Mouse (Mus musculus) MEL (cell line): ENCODE data around the gene Ccdc141. TPM values are rescaled to one million over a fixed set of nuclear protein-coding genes. Genes with fewer than 3 reads are reported as not detected.

Source experiments
- DNase-seq: peaks from one replicate; pipeline ENCODE4 v3.0.0; 2011; ENCODE audit warnings: low read depth, low spot score
- H3K27ac ChIP-seq: 2 replicates; pipeline ENCODE4 v1.5.1; 2012; ENCODE audit warnings: low read depth, mild to moderate bottlenecking, control low read depth, low read length, moderate library complexity; ENCODE audit not compliant: control insufficient read depth
- H3K27me3 ChIP-seq, 2 experiments: fragments of 150-350 bp in 1 of 2; sonication (generic) in 1 of 2; 2 replicates each; pipeline ENCODE4 v1.6.1; 2012; ENCODE audit warnings: low read length in 2 of 2, mild to moderate bottlenecking in 2 of 2, improper control_type of control experiment in 1 of 2, moderate library complexity in 1 of 2; ENCODE audit not compliant: insufficient read depth in 2 of 2, control insufficient read depth in 1 of 2
- H3K36me3 ChIP-seq, 2 experiments: 2 replicates each; pipeline ENCODE4 v1.6.1; 2012 to 2014; ENCODE audit warnings: low read length in 2 of 2, improper control_type of control experiment in 1 of 2, inconsistent platforms in 1 of 2, mild to moderate bottlenecking in 1 of 2; ENCODE audit not compliant: insufficient read depth in 2 of 2, control insufficient read depth in 1 of 2
- H3K4me1 ChIP-seq, 2 experiments: fragments of 150-350 bp in 1 of 2; sonication (generic) in 1 of 2; 2 replicates each; pipeline ENCODE4 v1.6.1; 2012; ENCODE audit warnings: low read length in 2 of 2, improper control_type of control experiment in 1 of 2, mild to moderate bottlenecking in 1 of 2; ENCODE audit not compliant: insufficient read depth in 2 of 2, control insufficient read depth in 1 of 2
- H3K4me3 ChIP-seq, 2 experiments: fragments of 150-350 bp in 1 of 2; sonication (generic) in 1 of 2; 2 replicates each; pipeline ENCODE4 v1.5.1; 2012; ENCODE audit warnings: low read depth in 2 of 2, low read length in 2 of 2, mild to moderate bottlenecking in 2 of 2, moderate library complexity in 2 of 2, control low read depth in 1 of 2, improper control_type of control experiment in 1 of 2; ENCODE audit not compliant: control insufficient read depth in 1 of 2, insufficient read depth in 1 of 2
- H3K79me2 ChIP-seq: 2 replicates; pipeline ENCODE4 v1.6.1; 2012; ENCODE audit warnings: mild to moderate bottlenecking, low read length, moderate library complexity; ENCODE audit not compliant: control insufficient read depth, poor library complexity, insufficient read depth
- H3K9ac ChIP-seq: 2 replicates; pipeline ENCODE4 v1.6.1; 2012; ENCODE audit warnings: low read depth, mild to moderate bottlenecking, control low read depth, low read length, moderate library complexity; ENCODE audit not compliant: control insufficient read depth, poor library complexity, severe bottlenecking
- H3K9me3 ChIP-seq: fragments of 150-350 bp; sonication (generic); replicated peaks from 2 replicates; pipeline ENCODE4 v1.6.1; 2012; ENCODE audit warnings: mild to moderate bottlenecking, low read length, improper control_type of control experiment, moderate library complexity; ENCODE audit not compliant: insufficient read depth
- CHD1 ChIP-seq: IDR thresholded peaks from 2 replicates; pipeline ENCODE4 v1.6.1; 2012; ENCODE audit warnings: low read depth, mild to moderate bottlenecking, inconsistent platforms, low read length, improper control_type of control experiment
- CHD2 ChIP-seq: IDR thresholded peaks from 2 replicates; pipeline ENCODE4 v1.6.1; 2011; ENCODE audit warnings: low read length, improper control_type of control experiment
- CTCF ChIP-seq, 3 experiments: IDR thresholded peaks in 2 of 3; conservative IDR thresholded peaks in 1 of 3; 2 replicates each; pipeline ENCODE4 v1.5.1; 2011 to 2012; ENCODE audit warnings: low read length in 3 of 3, low read depth in 2 of 3, mild to moderate bottlenecking in 2 of 3, improper control_type of control experiment in 1 of 3, inconsistent platforms in 1 of 3, mixed read lengths in 1 of 3, moderate library complexity in 1 of 3; ENCODE audit not compliant: control insufficient read depth in 1 of 3, insufficient read depth in 1 of 3, poor library complexity in 1 of 3, severe bottlenecking in 1 of 3
- E2F4 ChIP-seq: IDR thresholded peaks from 2 replicates; pipeline ENCODE4 v1.6.1; 2011; ENCODE audit warnings: low read depth, low read length, improper control_type of control experiment, borderline replicate concordance
- ELF1 ChIP-seq: IDR thresholded peaks from 2 replicates; pipeline ENCODE4 v1.6.1; 2014; ENCODE audit warnings: low read depth, mild to moderate bottlenecking, inconsistent platforms, low read length, improper control_type of control experiment, moderate library complexity
- GABPA ChIP-seq: IDR thresholded peaks from 2 replicates; pipeline ENCODE4 v1.6.1; 2012; ENCODE audit warnings: low read depth, mild to moderate bottlenecking, inconsistent platforms, low read length, improper control_type of control experiment, moderate library complexity
- GATA1 ChIP-seq: IDR thresholded peaks from 2 replicates; pipeline ENCODE4 v1.6.1; 2011; ENCODE audit warnings: low read depth, low read length, improper control_type of control experiment
- HCFC1 ChIP-seq: IDR thresholded peaks from 2 replicates; pipeline ENCODE4 v1.6.1; 2012; ENCODE audit warnings: low read depth, mild to moderate bottlenecking, inconsistent platforms, low read length, improper control_type of control experiment, moderate library complexity
- JUND ChIP-seq: IDR thresholded peaks from 2 replicates; pipeline ENCODE4 v1.6.1; 2011; ENCODE audit warnings: low read depth, mild to moderate bottlenecking, improper control_type of control experiment, low read length
- MAFK ChIP-seq: IDR thresholded peaks from 2 replicates; pipeline ENCODE4 v1.6.1; 2011; ENCODE audit warnings: low read depth, mild to moderate bottlenecking, low read length, improper control_type of control experiment, borderline replicate concordance
- MAX ChIP-seq: IDR thresholded peaks from 2 replicates; pipeline ENCODE4 v1.6.1; 2011; ENCODE audit warnings: low read length, improper control_type of control experiment
- MAZ ChIP-seq: IDR thresholded peaks from 2 replicates; pipeline ENCODE4 v1.6.1; 2012; ENCODE audit warnings: low read depth, mild to moderate bottlenecking, inconsistent platforms, low read length, improper control_type of control experiment
- MEF2A ChIP-seq: IDR thresholded peaks from 2 replicates; pipeline ENCODE4 v1.6.1; 2014; ENCODE audit warnings: low read depth, mild to moderate bottlenecking, inconsistent platforms, low read length, improper control_type of control experiment; ENCODE audit not compliant: poor library complexity, insufficient replicate concordance, severe bottlenecking; ENCODE audit errors: extremely low read depth
- MXI1 ChIP-seq: IDR thresholded peaks from 2 replicates; pipeline ENCODE4 v1.6.1; 2011; ENCODE audit warnings: mild to moderate bottlenecking, low read depth, low read length, improper control_type of control experiment
- MYB ChIP-seq: IDR thresholded peaks from 2 replicates; pipeline ENCODE4 v1.6.1; 2011; ENCODE audit warnings: mild to moderate bottlenecking, low read depth, low read length, improper control_type of control experiment
- MYC ChIP-seq: IDR thresholded peaks from 2 replicates; pipeline ENCODE4 v1.6.1; 2011; ENCODE audit warnings: low read depth, mild to moderate bottlenecking, low read length, improper control_type of control experiment, moderate library complexity
- NELFE ChIP-seq: IDR thresholded peaks from 2 replicates; pipeline ENCODE4 v1.6.1; 2011; ENCODE audit warnings: low read depth, low read length, improper control_type of control experiment
- NRF1 ChIP-seq: IDR thresholded peaks from 2 replicates; pipeline ENCODE4 v1.6.1; 2014; ENCODE audit warnings: low read depth, mild to moderate bottlenecking, inconsistent platforms, low read length, improper control_type of control experiment, moderate library complexity; ENCODE audit not compliant: poor library complexity, insufficient read depth, severe bottlenecking
- POLR2AphosphoS2 ChIP-seq: IDR thresholded peaks from 2 replicates; pipeline ENCODE4 v1.6.1; 2011; ENCODE audit warnings: low read length, improper control_type of control experiment
- RCOR1 ChIP-seq: IDR thresholded peaks from 2 replicates; pipeline ENCODE4 v1.6.1; 2012; ENCODE audit warnings: low read depth, mild to moderate bottlenecking, inconsistent platforms, low read length, improper control_type of control experiment
- SIN3A ChIP-seq: IDR thresholded peaks from 2 replicates; pipeline ENCODE4 v1.6.1; 2012; ENCODE audit warnings: low read length, improper control_type of control experiment, inconsistent platforms
- TAL1 ChIP-seq: IDR thresholded peaks from 2 replicates; pipeline ENCODE4 v1.6.1; 2012; ENCODE audit warnings: mild to moderate bottlenecking, inconsistent platforms, low read length, moderate library complexity, mixed read lengths
- TBP ChIP-seq: IDR thresholded peaks from 2 replicates; pipeline ENCODE4 v1.8.0; 2011; ENCODE audit warnings: low read depth, low read length, improper control_type of control experiment
- TCF12 ChIP-seq: IDR thresholded peaks from 2 replicates; pipeline ENCODE4 v1.6.1; 2014; ENCODE audit warnings: low read depth, mild to moderate bottlenecking, inconsistent platforms, low read length, improper control_type of control experiment, moderate library complexity
- UBTF ChIP-seq: IDR thresholded peaks from 2 replicates; pipeline ENCODE4 v1.6.1; 2012; ENCODE audit warnings: low read depth, mild to moderate bottlenecking, inconsistent platforms, low read length, improper control_type of control experiment, moderate library complexity, borderline replicate concordance; ENCODE audit not compliant: insufficient read depth
- ZC3H11A ChIP-seq: IDR thresholded peaks from 2 replicates; pipeline ENCODE4 v1.6.1; 2012; ENCODE audit warnings: low read depth, mild to moderate bottlenecking, inconsistent platforms, low read length, improper control_type of control experiment
- ZKSCAN1 ChIP-seq: IDR thresholded peaks from 2 replicates; pipeline ENCODE4 v1.6.1; 2012; ENCODE audit warnings: low read depth, mild to moderate bottlenecking, inconsistent platforms, low read length, improper control_type of control experiment, moderate library complexity
- ZMIZ1 ChIP-seq: IDR thresholded peaks from 2 replicates; pipeline ENCODE4 v1.6.1; 2012; ENCODE audit warnings: low read depth, mild to moderate bottlenecking, inconsistent platforms, low read length, improper control_type of control experiment, moderate library complexity
- ZNF384 ChIP-seq: IDR thresholded peaks from 2 replicates; pipeline ENCODE4 v1.6.1; 2012; ENCODE audit warnings: low read depth, mild to moderate bottlenecking, inconsistent platforms, low read length, improper control_type of control experiment
- polyA plus RNA-seq, 2 experiments: library from polyadenylated mRNA; stranded (reverse) in 1 of 2; unstranded in 1 of 2; fragments of >175 nt in 1 of 2; fragments of >200 nt in 1 of 2; gene quantifications; 2 replicates each; pipeline versions ENCODE4 v1.2.1 to v1.2.4; 2012; ENCODE audit warnings: low replicate concordance in 2 of 2, low read depth in 1 of 2; ENCODE audit not compliant: insufficient read length in 2 of 2, insufficient read depth in 1 of 2, missing spikeins in 1 of 2
- total RNA-seq: library from RNA; depleted of rRNA; stranded (reverse); fragments of 300-350 nt; gene quantifications from 2 replicates; pipeline ENCODE4 v1.2.3, GENCODE M21; 2012

Ccdc141 gene
- total and polyA plus RNA-seq, 3 experiments: 0.54 to 1.1 TPM; not detected in 1

- no peak overlapping the region for H3K9ac ChIP-seq
- H3K4me3 ChIP-seq: no peak overlapping the region
- H3K79me2 ChIP-seq: no peaks in the 10 kb centered on the region
- no peaks in the 10 kb centered on the region for H3K27me3 ChIP-seq
- peaks cover 0 to 7% of the 10 kb centered on the region in 2 experiments; a peak in 2 of 4 replicates for H3K36me3 ChIP-seq
- DNase-seq: no peak
- H3K9me3 ChIP-seq: no peaks in the 10 kb centered on the region
- no peak overlapping the region for H3K27ac ChIP-seq
- peaks cover 0 to 3% of the 10 kb centered on the region in 2 experiments; a peak in 1 of 4 replicates for H3K4me1 ChIP-seq
- TF ChIP-seq JUND (no peak), ELF1 (no peak), CHD1 (no peak), ZKSCAN1 (no peak), MXI1 (no peak), HCFC1 (no peak), GATA1 (no peak), ZNF384 (no peak), MAFK (no peak), TCF12 (no peak), TBP (no peak), SIN3A (no peak), MEF2A (no peak), CTCF (IDR thresholded peaks at IDR 0.05 in 2 of 3, conservative IDR thresholded peaks at IDR 0.05 in 1 of 3; ENCODE audit: control insufficient read depth in 1 of 3, insufficient read depth in 1 of 3, low read depth in 2 of 3, low read length in 3 of 3, poor library complexity in 1 of 3, severe bottlenecking in 1 of 3) (no peak)
- TF ChIP-seq, all 39 proteins: peak for 0
Observed at GRCm38 (mm10) chr2:77182271-77182995, 12.0 kb upstream of the Ccdc141 start.

GRCm38 (mm10) chr2:77177472-77177871, 7.0 kb upstream of the Ccdc141 start:
- no peaks in the 10 kb centered on the region for H3K27me3 ChIP-seq
- no peaks in the 10 kb centered on the region for H3K79me2 ChIP-seq
- H3K9me3 ChIP-seq: no peaks in the 10 kb centered on the region
- no peak overlapping the region for H3K9ac ChIP-seq
- peaks cover 0 to 10% of the 10 kb centered on the region in 2 experiments; a peak in 2 of 4 replicates for H3K36me3 ChIP-seq
- H3K27ac ChIP-seq: peak overlapping the region; percentile 15; the same call in 1 of the 2 replicates
- H3K4me3 ChIP-seq: no peak overlapping the region
- H3K4me1 ChIP-seq: peaks cover 0 to 7% of the 10 kb centered on the region in 2 experiments; a peak in 2 of 4 replicates
- peak; percentile 39 for DNase-seq
- TF ChIP-seq MXI1: no peak
- no peak for TF ChIP-seq CHD1
- no peak for TF ChIP-seq GABPA
- TF ChIP-seq MAX: no peak
- TF ChIP-seq NRF1: no peak
- no peak for TF ChIP-seq CHD2
- TF ChIP-seq TBP: no peak
- TF ChIP-seq ZMIZ1: no peak
- no peak for TF ChIP-seq MYB
- TF ChIP-seq POLR2AphosphoS2: no peak
- TF ChIP-seq ZC3H11A: no peak
- TF ChIP-seq NELFE: no peak
- no peak for TF ChIP-seq MYC
- no peak for TF ChIP-seq ELF1
- peak; percentile 40; the same call in 1 of the 2 replicates for TF ChIP-seq MAZ
- peak; percentile 9; the same call in 1 of the 2 replicates for TF ChIP-seq GATA1
- TF ChIP-seq E2F4: no peak
- no peak for TF ChIP-seq UBTF
- no peak for TF ChIP-seq RCOR1
- no peak for TF ChIP-seq HCFC1
- no peak; the same call in 1 of the 2 replicates for TF ChIP-seq SIN3A
- TF ChIP-seq TCF12: peak; percentile 75
- TF ChIP-seq TAL1: peak; percentile 35
